Mouse (Mus musculus) liver, postnatal 0 days (tissue): ENCODE data around the gene Robo1. TPM values are rescaled to one million over a fixed set of nuclear protein-coding genes. Genes with fewer than 3 reads are reported as not detected.
A peak's percentile ranks its signal among the peaks of the same experiment; 100 is the strongest.

Experiments
- ATAC-seq: fragments of 200-750 bp; cut with Nextera tagmentation; 2 replicates; pipeline ENCODE4 v1.8.0; 2017; ENCODE audit warnings: mild to moderate bottlenecking, moderate library complexity
- DNase-seq: peaks from one replicate; pipeline ENCODE4 v3.0.0-alpha.2; 2016
- H3K27ac ChIP-seq: fragments of 300-500 bp; sonication (generic); 2 replicates; pipeline ENCODE4 v1.5.1; 2014; ENCODE audit warnings: antibody characterized with exemption, moderate library complexity, mild to moderate bottlenecking, low read depth
- H3K27me3 ChIP-seq: fragments of 300-500 bp; sonication (generic); 2 replicates; pipeline ENCODE4 v1.6.1; 2014; ENCODE audit warnings: low read length, control low read depth, mixed read lengths; ENCODE audit not compliant: insufficient read depth
- H3K36me3 ChIP-seq: fragments of 300-500 bp; sonication (generic); replicated peaks from 2 replicates; pipeline ENCODE4 v1.6.1; 2014; ENCODE audit warnings: mild to moderate bottlenecking, control low read depth, low read length, moderate library complexity, mixed read lengths; ENCODE audit not compliant: insufficient read depth
- H3K4me1 ChIP-seq: fragments of 300-500 bp; sonication (generic); 2 replicates; pipeline ENCODE4 v1.6.1; 2014; ENCODE audit warnings: antibody characterized with exemption, mild to moderate bottlenecking, control low read depth; ENCODE audit not compliant: insufficient read depth
- H3K4me2 ChIP-seq: fragments of 300-500 bp; sonication (generic); 2 replicates; pipeline ENCODE4 v1.6.1; 2014; ENCODE audit warnings: low read depth, mild to moderate bottlenecking, low read length, moderate library complexity, mixed read lengths
- H3K4me3 ChIP-seq: fragments of 300-500 bp; sonication (generic); 2 replicates; pipeline ENCODE4 v1.5.1; 2014; ENCODE audit warnings: low read depth, low read length
- H3K9ac ChIP-seq: fragments of 300-500 bp; sonication (generic); replicated peaks from 2 replicates; pipeline ENCODE4 v1.6.1; 2014; ENCODE audit warnings: mild to moderate bottlenecking, moderate library complexity
- H3K9me3 ChIP-seq: fragments of 300-500 bp; sonication (generic); 2 replicates; pipeline ENCODE4 v1.6.1; 2016; ENCODE audit warnings: mild to moderate bottlenecking, control low read depth, low read length, mixed read lengths
- CTCF ChIP-seq: sonication (generic); IDR thresholded peaks from 2 replicates; pipeline ENCODE4 v1.5.1; 2016; ENCODE audit warnings: antibody characterized with exemption, low read depth
- EP300 ChIP-seq: IDR thresholded peaks from 2 replicates; pipeline ENCODE4 v1.6.1; 2016; ENCODE audit warnings: antibody characterized with exemption, low read depth, mild to moderate bottlenecking
- WGBS: fragments of 180-500 bp; shearing (Covaris S2); extraction: QIAGEN DNeasy Blood & Tissue Kit; methylation state at CpG from one replicate; pipeline ENCODE4 v1.1.7; 2014; ENCODE audit not compliant: insufficient replicate concordance; 5-methylcytosine and 5-hydroxymethylcytosine counted together
- polyA plus RNA-seq: library from polyadenylated mRNA; unstranded; fragments of >200 nt; fragmentation: Nextera tagmentation; extraction: Ambion mirVana; gene quantifications from 2 replicates; pipeline ENCODE4 v1.2.1, GENCODE M21; 2015

Gene Robo1
- polyA plus RNA-seq, 1 experiment from 2014 or later = 2.4 TPM

GRCm38 (mm10) chr16:72576956-72577355, 268.9 kb downstream of the Robo1 start:
- ATAC-seq (no peak), DNase-seq (no peak)
- 68% methylated on average over 7 of the region's 7 CpGs for WGBS
- Histone ChIP-seq H3K4me3 (no peak overlapping the region), H3K27me3 (no peaks in the 10 kb centered on the region), H3K4me1 (no peaks in the 10 kb centered on the region), H3K9ac (no peak overlapping the region), H3K27ac (no peak overlapping the region), H3K9me3 (no peaks in the 10 kb centered on the region), H3K36me3 (no peaks in the 10 kb centered on the region), H3K4me2 (no peak overlapping the region)
- TF ChIP-seq CTCF (no peak), EP300 (no peak)

DNA sequence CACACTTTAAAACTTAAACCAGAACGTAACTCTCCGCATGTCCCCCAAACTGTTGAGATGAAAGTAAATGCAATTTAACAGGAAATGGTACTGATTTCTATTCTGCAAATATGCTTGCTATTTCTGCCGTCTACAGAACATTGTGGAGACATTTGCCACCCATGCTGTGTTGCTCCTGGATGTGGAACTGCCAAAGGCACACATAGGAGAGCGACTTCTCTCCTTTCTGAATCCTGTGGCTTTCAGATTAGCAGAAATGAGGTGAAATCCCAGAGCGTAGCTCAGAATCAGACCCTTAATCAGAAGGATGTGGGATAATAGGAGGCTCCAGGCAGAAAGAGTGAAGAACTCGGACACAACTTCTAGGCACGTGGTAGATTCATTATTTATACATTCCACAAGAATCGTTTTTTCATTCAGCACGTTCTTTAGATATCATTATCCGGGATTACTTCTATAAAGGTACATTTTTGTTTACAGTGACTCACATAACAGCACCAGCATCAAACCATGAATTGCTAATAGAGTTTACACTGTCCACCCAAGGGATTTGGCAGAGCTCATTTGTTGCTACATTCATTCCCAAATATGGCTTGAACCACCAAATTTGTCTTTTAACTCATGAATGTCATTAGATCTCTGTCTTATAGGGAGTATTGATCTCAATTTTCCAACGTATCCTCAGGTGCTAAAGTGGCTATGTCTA, 276.5 kb downstream of the Robo1 start:
- no peaks in the 10 kb centered on the region for H3K9me3 ChIP-seq

DNA sequence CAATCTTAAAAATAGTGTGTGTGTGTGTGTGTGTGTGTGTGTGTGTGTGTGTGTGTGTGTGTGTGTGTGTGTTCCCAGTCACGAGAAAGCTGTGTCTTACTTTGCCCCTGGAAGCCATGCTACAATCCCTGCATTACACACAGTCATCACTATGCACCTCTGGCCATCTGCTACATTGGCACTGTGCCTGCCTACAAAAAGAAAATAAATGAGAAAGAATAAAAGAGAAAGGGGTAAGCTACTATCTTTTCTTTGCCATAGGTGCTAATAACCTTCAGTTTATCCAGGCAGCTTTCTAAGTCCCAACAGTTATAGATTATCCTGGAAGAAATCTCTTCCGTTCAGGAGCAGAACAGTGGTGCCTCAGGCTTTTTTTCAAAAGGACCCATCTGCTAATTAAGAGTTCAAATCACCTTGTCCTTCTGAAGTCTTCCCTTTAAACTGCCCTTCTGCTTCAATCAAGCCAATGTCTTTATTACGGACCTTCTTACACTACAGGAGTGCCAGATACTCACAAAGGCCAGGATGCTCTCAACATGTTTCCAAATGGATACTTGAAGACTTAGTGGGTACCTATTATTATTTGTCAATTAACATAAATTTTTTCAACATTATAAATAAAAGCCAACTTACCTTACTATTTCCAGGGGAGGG, 277.2 kb downstream of the Robo1 start:
- Histone ChIP-seq H3K36me3 (no peaks in the 10 kb centered on the region), H3K27me3 (no peaks in the 10 kb centered on the region), H3K9ac (no peak overlapping the region), H3K4me3 (no peak overlapping the region), H3K4me1 (no peaks in the 10 kb centered on the region), H3K27ac (no peak overlapping the region), H3K9me3 (no peaks in the 10 kb centered on the region), H3K4me2 (no peak overlapping the region)
- ATAC-seq = no peak
- TF ChIP-seq EP300 (no peak), CTCF (no peak)
- no peak for DNase-seq
- WGBS = 59% methylated on average over 3 of the region's 3 CpGs

More for the DNA sequence above, 276.5 kb downstream of the Robo1 start:
- Histone ChIP-seq H3K4me1 (no peaks in the 10 kb centered on the region), H3K27me3 (no peaks in the 10 kb centered on the region), H3K4me2 (no peak overlapping the region), H3K36me3 (no peaks in the 10 kb centered on the region), H3K4me3 (no peak overlapping the region), H3K27ac (no peak overlapping the region), H3K9ac (no peak overlapping the region)
- WGBS = 74% methylated on average over 11 of the region's 11 CpGs
- DNase-seq = no peak
- TF ChIP-seq CTCF (no peak), EP300 (no peak)
- ATAC-seq = no peak

DNA sequence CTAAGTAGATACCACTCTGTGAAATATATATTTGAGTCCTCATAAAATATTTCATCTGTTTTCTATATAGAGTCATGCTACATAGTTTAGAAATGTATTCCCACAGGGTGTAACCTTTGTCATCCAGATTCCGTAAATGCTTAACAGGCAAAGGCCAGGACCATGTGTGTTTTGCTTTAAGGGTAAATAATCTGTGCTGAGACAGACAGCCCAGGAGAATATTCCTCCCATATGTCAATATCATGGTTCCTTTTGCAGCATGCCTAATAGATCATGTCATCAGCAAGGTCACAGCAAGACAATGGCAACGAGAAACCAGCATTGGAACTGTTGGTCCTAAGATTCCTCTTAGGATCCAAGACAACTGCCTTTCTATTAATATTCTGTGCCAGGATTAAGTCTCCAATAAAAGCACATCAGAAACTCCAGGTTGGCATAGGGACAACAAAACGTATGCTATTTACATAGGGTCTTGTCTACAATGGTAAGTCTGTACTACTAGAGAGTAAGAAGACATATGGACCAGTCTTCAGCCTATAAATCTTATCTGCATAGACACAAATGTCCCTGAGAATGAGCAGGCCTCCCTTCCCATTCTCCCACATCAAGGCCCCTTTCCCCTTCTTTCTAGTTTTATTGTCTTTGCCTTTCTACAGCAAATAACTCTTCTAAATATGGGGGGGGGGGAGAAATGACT, 279.4 kb downstream of the Robo1 start:
- Histone ChIP-seq H3K27me3 (no peaks in the 10 kb centered on the region), H3K9me3 (no peaks in the 10 kb centered on the region), H3K4me2 (no peak overlapping the region), H3K27ac (no peak overlapping the region), H3K36me3 (no peaks in the 10 kb centered on the region), H3K9ac (no peak overlapping the region), H3K4me1 (no peaks in the 10 kb centered on the region), H3K4me3 (no peak overlapping the region)
- DNase-seq (no peak), ATAC-seq (no peak)
- TF ChIP-seq CTCF (no peak), EP300 (no peak)
- 69% methylated on average over 3 of the region's 3 CpGs for WGBS

GRCm38 (mm10) chr16:72603487-72604206, 295.5 kb downstream of the Robo1 start:
- Histone ChIP-seq H3K9ac (no peak overlapping the region), H3K9me3 (no peaks in the 10 kb centered on the region), H3K36me3 (no peaks in the 10 kb centered on the region), H3K27ac (no peak overlapping the region), H3K4me1 (no peaks in the 10 kb centered on the region), H3K4me3 (no peak overlapping the region), H3K4me2 (no peak overlapping the region), H3K27me3 (no peaks in the 10 kb centered on the region)
- no peak for ATAC-seq
- WGBS = 68% methylated on average over 4 of the region's 4 CpGs
- TF ChIP-seq CTCF (no peak), EP300 (no peak)
- DNase-seq = no peak

GRCm38 (mm10) chr16:72605066-72605465, 297.0 kb downstream of the Robo1 start:
- DNase-seq (peak; percentile 57), ATAC-seq (no peak)
- no peak overlapping the region for H3K4me3 ChIP-seq
- 20% methylated on average over 6 of the region's 6 CpGs for WGBS
- peak; percentile 67 for TF ChIP-seq CTCF
- no peak for TF ChIP-seq EP300
- H3K4me2 ChIP-seq = no peak overlapping the region
- H3K27ac ChIP-seq = no peak overlapping the region
- no peaks in the 10 kb centered on the region for H3K36me3 ChIP-seq
- no peaks in the 10 kb centered on the region for H3K9me3 ChIP-seq
- H3K27me3 ChIP-seq = no peaks in the 10 kb centered on the region
- H3K9ac ChIP-seq = no peak overlapping the region
- H3K4me1 ChIP-seq = no peaks in the 10 kb centered on the region
